Mouse (Mus musculus): ENCODE results near the gene Myb.

DNA sequence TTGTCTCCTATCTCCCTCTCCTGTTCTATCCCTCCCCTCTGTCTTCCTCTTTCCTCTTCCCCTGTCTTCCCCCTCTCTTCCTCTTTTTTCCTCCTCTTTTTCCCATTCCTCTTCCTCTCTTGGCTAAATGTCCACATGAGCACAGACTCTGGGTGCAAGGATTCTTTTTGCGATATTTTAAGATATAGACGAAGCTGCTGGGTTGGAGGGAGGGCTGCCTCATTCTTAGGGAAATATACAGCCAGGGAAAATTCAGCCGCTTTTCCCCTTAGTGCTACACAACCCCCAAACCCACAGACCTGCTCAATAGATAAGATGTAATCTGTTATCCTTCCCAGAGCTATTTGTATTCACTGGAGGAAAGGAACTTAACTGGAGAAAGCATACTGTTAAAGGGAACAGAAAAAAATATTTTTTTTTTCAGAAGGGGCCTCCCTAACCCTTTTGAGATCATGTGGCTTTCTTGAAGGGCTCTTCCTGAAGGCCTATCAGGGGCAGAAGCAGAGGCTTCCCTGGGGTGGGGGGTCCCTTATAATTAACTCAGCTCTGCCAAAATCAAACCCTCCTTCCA, 33.2 kb upstream of the Myb start:
- TF ChIP-seq POLR2A (IDR thresholded peaks at IDR 0.05; ENCODE audit: control insufficient read depth in 1 of 2, insufficient read depth in 1 of 2, low read depth in 1 of 2, low read length in 2 of 2, poor library complexity in 1 of 2) = 0 out of 4 replicates have a peak, but pooled peaks of 1 of the 2 experiments have one; percentile 1
- TF ChIP-seq SIN3A (IDR thresholded peaks at IDR 0.05; ENCODE audit: low read length) = 0 out of 2 replicates have a peak, but pooled peaks have one; percentile 30

Data from MEL (cell line).